Mouse (Mus musculus): ENCODE data around the gene Ifi205.
"Not testable (repeated sequence)": the region's sequence is repeated elsewhere in the genome, so short reads cannot be mapped to it uniquely, and the experiment has no call there.

The Ifi205 gene

DNA sequence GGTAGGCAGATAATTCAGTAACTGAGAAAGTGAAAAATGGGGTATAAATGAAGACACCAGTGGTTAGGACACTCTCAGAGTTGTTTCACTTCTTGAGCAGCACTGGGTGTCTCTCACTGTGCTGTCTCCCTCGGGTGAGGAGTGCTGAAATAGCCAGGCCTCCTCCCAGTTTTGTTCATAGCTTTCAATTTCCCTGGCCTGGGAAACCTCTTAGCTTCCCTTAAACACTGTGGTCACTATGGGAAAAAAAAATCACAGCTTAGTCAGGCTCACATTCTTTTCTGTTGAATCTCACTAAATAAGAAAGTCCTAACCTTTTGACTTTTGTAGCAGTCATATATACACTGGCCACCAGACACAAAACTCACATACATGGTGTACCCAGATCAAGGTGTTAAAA is at the start of gene Ifi205:
Gene Ifi205 (minus strand): TSS at position 113 of the 400 bp plus-strand sequence.
- DNase-seq (ENCODE audit: low read depth, low spot score), result no peak

DNA sequence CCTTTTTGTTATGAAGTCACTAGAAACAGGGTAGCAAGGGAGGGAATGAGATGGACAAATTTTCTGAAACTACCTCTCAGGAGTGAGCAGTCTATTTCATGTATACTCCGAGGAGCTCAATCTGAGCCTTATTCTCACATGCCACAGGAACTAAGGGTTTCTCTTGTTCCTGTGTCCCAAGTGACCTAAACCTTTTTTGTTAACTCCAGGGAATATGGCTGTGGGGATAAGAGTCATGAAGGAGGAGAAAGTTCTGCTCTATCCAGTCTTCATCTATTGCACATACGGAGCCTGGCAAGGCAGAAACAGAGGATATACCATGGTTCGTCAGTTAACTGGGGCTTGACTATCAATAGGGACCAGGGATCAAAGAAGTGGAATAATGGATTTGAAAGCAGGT is 34.7 kb upstream of the Ifi205 start, which contains the start of gene Olfr430:
Gene Olfr430 (plus strand): TSS at position 301 of the 400 bp plus-strand sequence.
- DNase-seq (ENCODE audit: low read depth, low spot score), result no peak

DNA sequence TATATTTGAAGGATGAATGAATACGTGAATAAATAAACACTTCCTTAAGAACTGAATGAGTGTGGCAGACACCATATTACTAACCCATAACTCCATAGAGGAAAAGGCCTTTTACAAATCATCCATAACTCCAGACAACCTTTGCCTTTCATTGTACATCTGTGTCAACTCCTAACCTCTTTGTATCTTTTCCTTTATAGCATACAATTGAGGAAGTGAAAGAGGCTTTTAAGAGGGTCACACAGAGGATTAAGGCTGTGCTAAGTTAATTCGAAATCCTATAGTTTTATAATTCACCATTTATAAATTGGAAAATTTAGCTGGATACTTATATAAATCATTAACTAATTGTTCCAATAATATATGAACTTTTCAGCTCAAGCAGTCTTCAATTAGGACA is 23.6 kb upstream of the Ifi205 start:
- no peak for DNase-seq (ENCODE audit: low read depth, low spot score)

DNA sequence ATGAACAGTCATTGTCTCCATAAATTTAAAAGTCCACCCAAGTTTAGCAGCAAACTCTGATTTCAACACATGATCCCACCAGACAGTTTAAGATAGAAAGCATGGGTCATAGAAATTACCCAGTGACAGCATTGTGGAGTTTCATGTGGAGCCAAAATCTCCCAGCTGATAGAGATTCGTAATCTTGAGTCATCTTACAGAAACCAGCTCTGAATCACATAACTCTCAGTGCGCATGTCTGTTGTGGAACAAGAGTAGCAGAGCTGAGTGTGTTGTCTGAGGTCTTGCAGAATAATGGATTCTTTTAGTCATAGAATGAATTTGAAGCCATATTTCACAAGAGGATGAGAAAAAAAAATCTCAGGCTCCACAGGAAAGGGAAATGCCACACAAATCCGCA is 21.4 kb upstream of the Ifi205 start:
- DNase-seq (ENCODE audit: low read depth, low spot score), result no peak

DNA sequence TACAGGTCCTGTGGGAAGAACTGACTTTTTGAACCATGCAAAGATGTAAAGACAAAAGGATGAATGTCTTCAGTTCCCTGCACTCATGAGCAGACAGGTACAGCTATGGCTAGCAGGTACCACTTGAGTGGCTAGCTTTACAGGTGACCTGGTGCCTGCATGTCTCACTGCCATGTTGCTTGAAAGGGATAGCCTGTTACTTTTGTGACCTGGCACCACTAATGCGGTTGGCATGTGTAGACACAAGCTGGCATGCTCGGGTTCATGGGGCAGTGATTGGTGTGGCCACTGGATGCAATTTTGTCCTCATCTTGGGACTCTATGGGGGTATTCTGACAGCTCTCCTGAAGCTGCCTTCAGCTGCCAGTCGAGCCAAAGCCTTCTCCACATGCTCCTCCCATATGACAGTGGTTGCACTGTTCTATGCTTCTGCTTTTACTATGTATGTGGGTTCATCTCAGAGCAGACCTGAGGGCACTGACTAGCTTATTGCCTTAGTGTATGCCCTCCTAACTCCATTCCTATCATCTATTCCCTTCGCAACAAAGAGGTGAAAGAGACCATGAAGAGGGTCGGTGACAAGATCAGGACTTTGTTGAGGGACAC is 20.4 kb upstream of the Ifi205 start:
- no peak for DNase-seq (ENCODE audit: low read depth, low spot score)

DNA sequence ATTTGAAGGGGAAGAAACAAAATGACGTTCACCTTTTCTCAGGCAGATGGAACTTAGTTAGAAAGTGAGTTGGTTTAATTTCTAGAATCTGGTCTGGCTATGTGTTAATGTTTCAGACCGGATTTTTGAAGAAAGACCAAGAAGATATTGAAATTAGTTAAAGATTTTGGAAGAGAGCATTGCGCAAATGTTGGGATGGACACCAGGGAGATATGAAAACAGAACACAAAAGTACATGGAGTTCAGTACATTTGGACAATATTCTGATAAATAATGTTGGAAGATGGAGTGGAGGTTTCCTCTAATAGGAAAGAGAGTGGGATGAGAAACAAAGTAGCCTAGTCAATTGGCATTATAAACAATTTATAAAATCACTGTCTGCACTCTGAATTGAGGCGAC is 19.9 kb upstream of the Ifi205 start:
- no peak for DNase-seq (ENCODE audit: low read depth, low spot score)

DNA sequence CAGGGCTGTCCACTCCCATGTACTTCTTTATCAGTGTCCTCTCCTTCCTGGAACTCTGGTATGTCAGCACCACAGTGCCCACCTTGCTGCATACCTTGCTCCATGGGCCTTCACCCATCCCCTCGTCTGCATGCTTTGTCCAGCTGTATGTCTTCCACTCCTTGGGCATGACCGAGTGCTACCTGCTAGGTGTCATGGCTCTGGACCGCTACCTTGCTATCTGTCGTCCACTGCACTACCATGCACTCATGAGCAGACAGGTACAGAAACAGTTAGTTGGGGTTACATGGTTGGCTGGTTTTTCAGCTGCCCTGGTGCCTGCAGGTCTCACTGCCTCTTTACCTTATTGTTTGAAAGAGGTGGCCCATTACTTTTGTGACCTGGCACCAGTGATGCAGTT is 18.9 kb upstream of the Ifi205 start:
- DNase-seq (ENCODE audit: low read depth, low spot score), result no peak

DNA sequence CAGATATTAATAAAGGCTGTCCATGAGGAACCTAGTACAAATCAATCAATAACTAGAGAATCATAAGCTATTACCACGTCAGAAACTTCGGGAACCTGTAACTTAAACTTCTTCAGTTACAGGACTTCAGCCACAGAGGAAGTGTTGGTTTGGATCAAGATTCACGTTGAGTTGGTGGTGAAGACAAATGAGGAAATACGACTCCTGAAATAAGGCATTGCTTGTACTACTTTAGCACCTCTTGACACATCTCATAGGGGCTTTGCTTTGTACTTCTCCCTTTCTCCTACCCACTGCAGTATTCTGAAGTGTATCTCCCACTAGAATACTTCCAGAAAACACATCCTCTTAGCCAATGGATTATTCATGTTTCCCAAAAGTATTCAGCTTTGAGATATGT is 17.7 kb upstream of the Ifi205 start:
- DNase-seq (ENCODE audit: low read depth, low spot score), result not testable (repeated sequence)

DNA sequence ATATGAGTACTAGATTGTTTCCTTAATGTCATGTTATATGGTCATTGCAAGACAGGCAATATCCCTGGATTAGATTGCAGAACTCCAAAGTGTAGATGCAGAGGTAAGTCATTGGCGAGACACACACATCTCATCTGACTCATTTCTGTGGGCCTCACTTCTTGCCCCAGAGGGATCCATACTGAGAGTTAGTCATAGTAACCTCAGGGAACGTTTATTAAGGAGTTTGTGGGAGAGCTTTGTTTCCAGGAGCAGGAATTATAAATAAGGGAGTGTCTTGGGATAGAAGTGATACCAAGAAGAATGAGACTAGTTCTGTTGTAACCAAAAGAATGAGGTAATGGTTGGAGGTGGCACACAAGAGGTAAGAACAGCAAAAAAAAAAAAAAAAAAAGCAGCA is 17.3 kb upstream of the Ifi205 start, which contains the start of gene Olfr432:
Gene Olfr432 (plus strand): TSS at position 313 of the 400 bp plus-strand sequence.
- no peak for DNase-seq (ENCODE audit: low read depth, low spot score)

DNA sequence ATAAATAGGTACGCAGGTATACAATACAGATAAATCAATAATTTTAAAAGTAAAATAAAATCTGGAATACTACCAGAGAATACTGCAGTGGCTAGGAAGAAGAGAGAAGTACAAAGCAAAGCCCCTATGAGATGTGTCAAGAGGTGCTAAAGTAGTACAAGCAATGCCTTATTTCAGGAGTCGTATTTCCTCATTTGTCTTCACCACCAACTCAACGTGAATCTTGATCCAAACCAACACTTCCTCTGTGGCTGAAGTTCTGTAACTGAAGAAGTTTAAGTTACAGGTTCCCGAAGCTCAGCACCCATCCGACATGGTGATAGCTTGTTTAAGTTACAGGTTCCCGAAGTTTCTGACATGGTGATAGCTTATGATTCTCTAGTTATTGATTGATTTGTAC is 16.6 kb upstream of the Ifi205 start:
- not testable (repeated sequence) for DNase-seq (ENCODE audit: low read depth, low spot score)

DNA sequence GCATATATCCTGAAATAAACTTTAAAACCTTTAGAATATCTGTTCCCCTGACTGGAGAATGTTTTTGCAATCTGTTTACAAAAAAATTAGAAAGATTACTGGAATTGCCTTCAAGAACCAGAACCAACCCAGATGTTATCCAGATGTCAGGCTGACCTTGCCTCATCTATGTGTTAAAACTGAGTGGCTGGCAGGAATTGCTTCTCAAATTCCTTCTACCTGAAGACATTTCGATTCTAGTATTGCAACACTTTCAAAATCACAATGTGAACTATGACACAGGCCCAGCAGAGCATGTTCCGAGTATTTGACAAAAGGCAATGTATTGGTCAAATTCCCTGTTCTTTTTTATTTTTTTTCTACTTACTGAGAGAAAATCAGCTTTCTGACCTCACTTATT is 12.8 kb upstream of the Ifi205 start:
- no peak for DNase-seq (ENCODE audit: low read depth, low spot score)

DNA sequence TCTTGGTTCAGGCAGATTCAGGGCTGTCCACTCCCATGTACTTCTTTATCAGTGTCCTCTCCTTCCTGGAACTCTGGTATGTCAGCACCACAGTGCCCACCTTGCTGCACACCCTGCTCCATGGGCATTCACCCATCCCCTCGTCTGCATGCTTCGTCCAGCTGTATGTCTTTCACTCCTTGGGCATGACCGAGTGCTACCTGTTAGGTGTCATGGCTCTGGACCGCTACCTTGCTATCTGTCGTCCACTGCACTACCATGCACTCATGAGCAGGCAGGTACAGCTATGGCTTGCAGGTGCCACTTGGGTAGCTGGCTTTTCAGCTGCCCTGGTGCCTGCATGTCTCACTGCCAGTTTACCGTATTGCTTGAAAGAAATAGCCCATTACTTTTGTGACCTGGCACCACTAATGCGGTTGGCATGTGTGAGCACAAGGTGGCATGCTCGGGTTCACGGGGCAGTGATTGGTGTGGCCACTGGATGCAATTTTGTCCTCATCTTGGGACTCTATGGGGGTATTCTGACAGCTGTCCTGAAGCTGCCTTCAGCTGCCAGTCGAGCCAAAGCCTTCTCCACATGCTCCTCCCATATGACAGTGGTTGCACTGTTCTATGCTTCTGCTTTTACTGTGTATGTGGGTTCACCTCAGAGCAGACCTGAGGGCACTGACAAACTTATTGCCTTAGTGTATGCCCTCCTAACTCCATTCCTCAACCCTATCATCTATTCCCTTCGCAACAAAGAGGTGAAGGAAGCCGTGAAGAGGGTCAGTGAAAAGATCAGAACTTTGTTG is 10.7 kb upstream of the Ifi205 start:
- not testable (repeated sequence) for DNase-seq (ENCODE audit: low read depth, low spot score)

DNA sequence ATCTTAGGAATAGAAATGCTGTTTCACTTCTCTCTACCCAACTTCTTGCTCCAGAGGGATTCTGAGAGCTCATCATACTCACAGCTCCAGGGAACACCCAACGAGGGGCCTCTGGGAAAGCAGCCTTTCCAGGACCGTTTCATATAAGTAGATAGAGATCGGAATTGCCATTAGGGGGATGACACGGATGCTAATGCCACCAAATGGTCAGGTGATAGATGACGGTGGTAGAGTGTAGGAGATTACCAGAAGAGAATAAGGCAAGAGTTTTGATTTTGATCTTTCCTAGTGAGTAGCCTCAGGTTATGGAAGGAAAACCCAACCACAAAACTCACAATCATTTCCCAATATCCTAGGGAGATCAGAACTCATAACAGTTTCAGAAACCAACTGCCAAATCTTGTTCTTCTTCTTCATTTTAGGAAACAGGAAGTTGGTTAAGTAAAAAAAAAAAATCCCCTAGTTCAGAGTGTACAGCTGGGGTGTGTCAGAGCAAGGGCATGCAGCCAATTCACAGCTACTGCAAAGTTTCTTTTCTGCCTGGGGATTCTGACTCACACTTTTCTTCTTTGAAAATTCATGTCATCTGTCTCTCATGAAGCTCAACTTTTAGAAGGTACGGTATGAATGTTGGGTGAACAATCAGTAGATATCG is 9.0 kb upstream of the Ifi205 start, which contains the start of gene Olfr433:
Gene Olfr433 (plus strand): TSS at position 183 of the 655 bp plus-strand sequence.
- peak; percentile 76 for DNase-seq (ENCODE audit: low read depth, low spot score)

DNA sequence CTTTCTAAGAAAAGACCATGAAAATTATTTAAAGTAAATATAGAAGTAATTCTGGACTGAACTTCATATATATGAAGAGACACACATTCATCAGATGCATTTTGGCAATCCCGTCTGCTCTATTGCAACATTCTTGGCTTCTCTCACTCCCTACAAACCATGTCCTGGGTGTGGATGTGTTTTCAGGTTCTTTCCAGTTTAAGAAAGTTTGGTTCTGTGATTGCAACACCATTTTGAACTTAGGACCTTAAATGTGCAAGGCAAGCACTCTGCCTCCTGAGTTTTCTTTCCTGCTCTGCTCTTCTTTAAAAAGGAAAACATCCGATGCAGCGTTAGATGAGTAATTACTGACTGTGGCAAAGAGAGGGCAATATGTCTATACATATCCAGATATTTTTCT is 6.9 kb upstream of the Ifi205 start:
- no peak for DNase-seq (ENCODE audit: low read depth, low spot score)

DNA sequence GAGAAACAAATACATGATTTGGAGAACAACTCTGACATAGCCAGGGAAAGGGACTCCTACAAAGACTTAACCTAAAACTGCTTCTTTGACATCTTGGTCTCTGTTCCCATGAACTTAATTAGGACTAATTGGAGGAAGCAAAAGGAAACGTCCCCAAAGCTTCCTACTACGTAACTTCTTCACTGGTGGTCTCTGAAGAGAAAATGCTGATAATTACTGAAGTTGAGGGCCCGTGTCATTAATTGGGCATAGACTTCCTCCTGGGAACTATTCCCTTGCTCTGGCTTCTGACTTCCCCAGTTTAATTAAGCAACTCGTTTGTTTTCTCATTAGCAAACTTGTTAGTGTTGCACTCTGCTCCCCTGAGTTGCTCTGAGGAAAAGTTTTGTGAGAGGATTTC is 4.2 kb upstream of the Ifi205 start:
- no peak for DNase-seq (ENCODE audit: low read depth, low spot score)

DNA sequence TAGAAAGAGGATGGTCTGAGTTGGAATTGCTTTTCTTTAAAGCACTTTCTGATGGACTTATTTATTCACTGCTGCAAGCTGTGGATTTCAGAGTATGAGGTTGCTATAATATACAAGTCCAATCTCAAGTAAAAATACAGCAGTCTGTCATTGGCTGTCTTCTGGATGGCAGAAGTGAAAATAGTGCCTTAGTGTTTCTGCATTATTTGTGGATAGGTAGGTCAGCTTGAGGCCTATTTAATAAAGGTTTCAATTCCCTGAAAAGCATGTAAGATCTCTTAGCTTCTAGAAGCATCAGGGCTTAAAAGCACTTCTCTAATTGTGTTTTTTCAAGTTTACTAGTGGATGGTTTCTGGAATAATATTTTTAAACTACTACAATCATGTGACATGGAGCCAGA is 24.6 kb downstream of the Ifi205 start:
- not testable (repeated sequence) for DNase-seq (ENCODE audit: low read depth, low spot score)

DNA sequence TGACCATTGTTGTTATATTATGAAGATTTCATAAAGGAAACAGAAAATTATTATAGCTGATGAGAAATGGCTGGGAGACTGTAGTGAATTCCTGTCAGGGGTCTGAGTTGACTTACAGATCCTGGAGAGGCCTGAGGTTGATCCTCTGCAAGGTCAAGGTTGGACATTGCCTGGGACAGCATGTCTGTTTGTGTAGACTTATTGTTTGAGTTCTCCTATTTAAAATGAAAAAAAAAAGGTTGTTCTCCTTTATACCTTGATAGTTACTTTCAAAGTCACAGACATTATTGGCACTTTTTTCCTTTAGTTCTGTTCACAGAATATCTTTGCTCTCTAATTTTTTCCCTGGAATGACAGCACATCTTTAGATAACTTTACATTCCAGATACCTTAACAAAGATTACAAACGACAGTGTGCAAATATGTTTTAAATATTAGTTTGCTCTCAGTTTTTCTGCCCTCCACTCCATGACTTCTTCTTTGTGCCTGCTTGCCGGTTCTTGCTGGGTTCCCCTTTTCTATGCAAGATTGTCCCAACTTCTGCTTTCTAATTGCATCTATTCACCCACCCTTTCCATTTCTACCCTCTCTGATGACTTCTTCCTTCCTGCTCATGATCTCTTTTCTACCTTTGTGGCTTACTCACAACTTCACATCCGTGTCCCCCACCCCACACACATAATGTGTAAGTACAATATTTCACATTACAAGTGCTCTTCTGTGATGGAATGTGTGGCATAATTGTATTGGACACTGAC is 27.1 kb downstream of the Ifi205 start:
- DNase-seq (ENCODE audit: low read depth, low spot score), result not testable (repeated sequence)

DNA sequence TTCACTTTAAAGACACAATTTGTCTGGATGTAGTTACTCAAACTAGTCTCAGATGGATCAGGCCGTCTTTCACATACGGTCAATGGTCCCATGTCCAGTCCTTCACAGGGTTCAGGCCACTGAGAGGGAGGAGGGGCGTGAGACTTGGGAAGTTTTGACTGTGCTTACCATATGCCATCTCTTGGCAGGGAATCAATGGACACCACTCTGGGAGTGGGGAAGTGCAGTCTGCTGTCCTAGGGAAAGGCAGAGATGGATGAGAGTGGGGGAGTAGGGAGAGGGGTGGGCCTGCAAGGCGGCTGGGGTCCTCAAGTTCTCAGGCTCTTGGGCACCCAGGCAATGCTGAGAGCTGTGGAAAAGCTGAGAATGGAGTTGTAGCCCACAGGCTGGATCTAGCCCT is 36.6 kb downstream of the Ifi205 start:
- DNase-seq (ENCODE audit: low read depth, low spot score), result no peak

DNA sequence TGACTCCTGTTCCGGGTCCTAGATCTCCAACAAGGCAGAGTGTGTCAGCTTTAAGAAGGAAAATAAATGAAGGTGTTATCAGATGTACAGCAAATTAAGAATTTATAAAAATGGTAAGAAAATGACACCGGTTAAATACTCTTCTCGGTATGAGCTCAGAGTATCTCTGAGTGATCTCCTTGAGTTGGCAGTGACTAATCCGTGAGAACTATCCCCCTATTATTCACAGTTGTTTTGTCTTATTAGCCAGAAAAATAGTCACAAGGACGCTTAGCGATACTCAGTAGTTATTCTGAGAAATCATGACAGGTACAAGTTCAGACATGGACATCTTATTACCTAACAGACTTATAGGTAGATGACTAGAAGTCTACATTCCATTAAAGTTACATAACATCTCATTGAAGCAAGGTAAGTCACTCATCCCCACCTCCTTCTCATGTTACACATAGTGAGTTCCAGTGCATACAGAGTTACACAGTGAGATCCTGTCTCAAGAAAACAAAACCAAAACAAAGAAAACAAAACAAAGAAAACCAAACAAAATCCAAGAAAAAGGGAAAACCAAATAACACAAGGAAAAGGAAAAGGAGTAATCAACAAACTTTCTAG is 48.8 kb downstream of the Ifi205 start, which contains the start of gene Ifi202b:
Gene Ifi202b (minus strand): TSS at position 51 of the 612 bp plus-strand sequence.
- not testable (repeated sequence) for DNase-seq (ENCODE audit: low read depth, low spot score)

DNA sequence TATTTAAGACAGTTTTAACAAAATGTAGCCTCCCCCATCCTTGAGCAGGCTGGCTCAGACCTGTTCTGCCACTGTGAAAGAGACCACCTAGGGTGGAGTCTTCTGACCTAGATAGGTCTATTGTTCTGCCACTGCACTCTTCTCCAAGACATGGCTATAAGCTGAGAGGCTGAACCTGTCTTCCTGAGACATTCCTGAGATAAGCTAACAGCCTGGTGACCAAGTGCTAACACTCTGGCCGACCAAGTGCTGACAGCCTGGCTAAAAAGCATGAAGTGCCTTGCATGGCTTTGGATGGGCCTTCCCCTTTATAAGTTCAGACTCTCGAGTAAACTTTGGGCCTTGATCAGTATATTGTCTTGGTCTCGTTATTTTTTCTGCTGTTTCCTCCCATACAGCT is 50.6 kb downstream of the Ifi205 start:
- DNase-seq (ENCODE audit: low read depth, low spot score), result not testable (repeated sequence)

DNA sequence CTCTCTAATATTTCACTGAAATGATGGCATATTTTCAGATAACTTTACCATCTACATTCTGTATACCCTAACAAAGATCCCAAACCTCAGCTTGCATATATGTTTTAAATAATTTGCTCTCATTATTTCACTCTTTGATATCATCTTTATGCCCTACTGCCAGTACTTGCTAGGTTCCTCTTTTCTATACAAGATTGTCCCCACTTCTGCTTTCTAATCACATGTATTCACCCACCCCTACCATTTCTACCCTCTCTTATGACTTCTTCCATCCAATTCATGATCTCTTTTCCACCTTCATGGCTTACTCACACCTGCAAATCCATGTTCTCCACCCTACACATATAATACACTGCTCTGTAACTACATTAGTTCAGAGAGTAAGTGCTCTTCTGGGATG is 54.0 kb downstream of the Ifi205 start:
- DNase-seq (ENCODE audit: low read depth, low spot score), result no peak
